Mouse (Mus musculus) intestine, postnatal 0 days (tissue): Measurements from ENCODE around the gene Cntln. TPM values are rescaled to one million over a fixed set of nuclear protein-coding genes. Genes with fewer than 3 reads are reported as not detected.

Experiments used
- ATAC-seq: fragments of 200-750 bp; cut with Nextera tagmentation; 2 replicates; pipeline ENCODE4 v1.8.0; 2017; ENCODE audit warnings: mild to moderate bottlenecking, moderate TSS enrichment, moderate library complexity
- H3K27ac ChIP-seq: fragments of 300-500 bp; sonication (generic); 2 replicates; pipeline ENCODE4 v1.5.1; 2014; ENCODE audit warnings: mild to moderate bottlenecking, low read depth, low read length, moderate library complexity
- H3K27me3 ChIP-seq: fragments of 300-500 bp; sonication (generic); replicated peaks from 2 replicates; pipeline ENCODE4 v1.6.1; 2014; ENCODE audit warnings: low read length, mixed read lengths; ENCODE audit not compliant: control insufficient read depth, insufficient read depth
- H3K36me3 ChIP-seq: fragments of 300-500 bp; sonication (generic); 2 replicates; pipeline ENCODE4 v1.6.1; 2014; ENCODE audit warnings: mild to moderate bottlenecking, moderate library complexity; ENCODE audit not compliant: control insufficient read depth, insufficient read depth
- H3K4me1 ChIP-seq: fragments of 300-500 bp; sonication (generic); replicated peaks from 2 replicates; pipeline ENCODE4 v1.6.1; 2014; ENCODE audit warnings: antibody characterized with exemption, low read length, mixed read lengths; ENCODE audit not compliant: control insufficient read depth, insufficient read depth
- H3K4me2 ChIP-seq: fragments of 300-500 bp; sonication (generic); replicated peaks from 2 replicates; pipeline ENCODE4 v1.6.1; 2014; ENCODE audit warnings: low read depth, mild to moderate bottlenecking, moderate library complexity
- H3K4me3 ChIP-seq: fragments of 300-500 bp; sonication (generic); 2 replicates; pipeline ENCODE4 v1.5.1; 2014; ENCODE audit warnings: low read depth, low read length
- H3K9ac ChIP-seq: fragments of 300-500 bp; sonication (generic); 2 replicates; pipeline ENCODE4 v1.6.1; 2014; ENCODE audit warnings: mild to moderate bottlenecking, low read depth, low read length
- H3K9me3 ChIP-seq: fragments of 300-500 bp; sonication (generic); 2 replicates; pipeline ENCODE4 v1.6.1; 2016; ENCODE audit warnings: mixed run types; ENCODE audit not compliant: control insufficient read depth
- CTCF ChIP-seq: sonication (generic); IDR thresholded peaks from 2 replicates; pipeline ENCODE4 v1.5.1; 2016; ENCODE audit warnings: low read depth, mild to moderate bottlenecking, control low read depth, antibody characterized with exemption, moderate library complexity
- WGBS: fragments of 180-500 bp; shearing (Covaris S2); extraction: QIAGEN DNeasy Blood & Tissue Kit; methylation state at CpG from one replicate; pipeline ENCODE4 v1.1.7; 2014; 5-methylcytosine and 5-hydroxymethylcytosine counted together
- polyA plus RNA-seq: library from polyadenylated mRNA; unstranded; fragments of >200 nt; fragmentation: Nextera tagmentation; extraction: Ambion mirVana; gene quantifications from 2 replicates; pipeline ENCODE4 v1.2.1, GENCODE M21; 2015

The Cntln gene
- polyA plus RNA-seq, 1 experiment from 2014 or later: 4.0 TPM

DNA sequence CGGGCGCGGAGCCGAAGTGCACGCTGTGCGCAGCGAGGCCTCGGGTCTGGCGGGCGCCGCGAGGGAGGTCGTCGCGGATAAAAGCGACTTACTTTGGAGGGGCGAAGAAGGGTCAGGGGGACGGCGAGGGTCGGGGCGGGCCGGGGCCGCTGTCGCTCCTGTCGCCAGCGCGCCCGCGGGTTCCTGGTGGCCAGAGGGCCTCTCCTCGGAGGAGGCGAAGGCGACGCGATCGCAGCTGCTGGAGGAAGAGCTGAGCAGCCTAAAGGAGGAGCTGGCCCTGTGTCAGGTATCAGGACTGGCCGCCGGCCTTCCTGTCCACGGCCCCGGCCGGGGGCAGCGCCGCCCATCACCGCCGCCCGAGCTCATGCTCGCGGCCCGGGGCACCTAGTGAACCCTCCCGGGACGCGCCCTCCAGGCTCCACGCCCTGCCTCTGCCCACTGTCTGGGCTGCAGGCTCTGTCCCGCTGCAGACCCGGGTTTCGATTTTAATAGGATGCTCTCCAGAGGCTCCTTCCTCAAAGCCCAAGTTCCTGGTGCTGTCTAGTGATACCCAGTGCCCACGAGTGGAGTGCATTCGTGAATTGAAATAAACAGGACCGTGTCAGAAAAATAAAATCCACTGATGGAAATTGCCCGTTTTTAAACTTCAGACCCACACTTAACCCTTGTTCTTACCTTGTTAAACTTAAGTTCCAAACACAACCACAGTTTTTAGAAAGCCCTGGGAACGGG, 596 bp downstream of the Cntln start:
- WGBS: 3% methylated on average over 53 of the region's 60 CpGs
- H3K27me3 ChIP-seq: no peaks in the 10 kb centered on the region
- no peaks in the 10 kb centered on the region for H3K9me3 ChIP-seq
- no peaks in the 10 kb centered on the region for H3K4me1 ChIP-seq
- no peaks in the 10 kb centered on the region for H3K36me3 ChIP-seq
- TF ChIP-seq CTCF: no peak
- H3K9ac ChIP-seq: peak overlapping the region; percentile 79
- peak overlapping the region; percentile 74 for H3K4me3 ChIP-seq
- ATAC-seq: peak; percentile 66
- H3K27ac ChIP-seq: peak overlapping the region; percentile 79
- H3K4me2 ChIP-seq: peak overlapping the region; percentile 94

DNA sequence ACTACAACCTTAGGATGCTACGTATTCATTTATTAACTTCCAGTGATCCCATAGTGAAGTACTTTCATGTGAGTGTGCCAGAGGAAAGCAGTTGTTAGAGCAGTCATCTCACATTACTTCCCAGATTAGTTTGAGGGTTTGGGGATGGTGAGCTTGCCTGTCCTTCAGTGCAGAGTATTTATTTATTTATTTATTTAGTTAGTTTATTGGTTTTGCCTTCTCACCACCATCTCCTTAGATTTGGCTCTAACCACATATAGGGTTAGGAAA, 1.1 kb downstream of the Cntln start:
- H3K4me3 ChIP-seq: peak overlapping the region; percentile 74
- ATAC-seq: no peak
- no peak overlapping the region for H3K27ac ChIP-seq

DNA sequence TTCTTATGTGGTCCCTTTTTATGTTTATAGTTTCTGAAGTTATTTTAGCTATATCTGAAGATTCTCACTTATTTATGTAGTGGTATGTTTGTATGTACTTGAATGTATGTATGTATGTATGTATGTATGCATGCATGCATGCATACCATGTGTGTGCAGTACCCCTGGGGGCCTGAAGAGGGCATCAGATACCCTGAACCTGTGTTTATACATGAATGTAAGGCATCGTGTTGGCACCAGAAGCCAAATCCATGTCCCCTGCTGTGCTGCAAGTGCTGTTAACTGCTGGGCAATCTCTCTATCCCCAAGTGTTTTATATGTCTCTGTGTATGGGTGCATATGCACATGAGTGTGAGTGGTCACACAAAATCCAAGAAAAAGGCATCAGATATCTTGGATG, 34.3 kb downstream of the Cntln start:
- WGBS: 94% methylated on average over 1 of the region's 1 CpGs
- no peak for ATAC-seq

More for the DNA sequence above, 1.1 kb downstream of the Cntln start:
- Histone ChIP-seq H3K36me3 (no peaks in the 10 kb centered on the region), H3K27me3 (no peaks in the 10 kb centered on the region), H3K9me3 (no peaks in the 10 kb centered on the region), H3K4me1 (no peaks in the 10 kb centered on the region), H3K9ac (no peak overlapping the region; the same call in 1 of the 2 replicates), H3K4me2 (peak overlapping the region; percentile 94)
- TF ChIP-seq CTCF: no peak
- 45% methylated on average over 1 of the region's 1 CpGs for WGBS

DNA sequence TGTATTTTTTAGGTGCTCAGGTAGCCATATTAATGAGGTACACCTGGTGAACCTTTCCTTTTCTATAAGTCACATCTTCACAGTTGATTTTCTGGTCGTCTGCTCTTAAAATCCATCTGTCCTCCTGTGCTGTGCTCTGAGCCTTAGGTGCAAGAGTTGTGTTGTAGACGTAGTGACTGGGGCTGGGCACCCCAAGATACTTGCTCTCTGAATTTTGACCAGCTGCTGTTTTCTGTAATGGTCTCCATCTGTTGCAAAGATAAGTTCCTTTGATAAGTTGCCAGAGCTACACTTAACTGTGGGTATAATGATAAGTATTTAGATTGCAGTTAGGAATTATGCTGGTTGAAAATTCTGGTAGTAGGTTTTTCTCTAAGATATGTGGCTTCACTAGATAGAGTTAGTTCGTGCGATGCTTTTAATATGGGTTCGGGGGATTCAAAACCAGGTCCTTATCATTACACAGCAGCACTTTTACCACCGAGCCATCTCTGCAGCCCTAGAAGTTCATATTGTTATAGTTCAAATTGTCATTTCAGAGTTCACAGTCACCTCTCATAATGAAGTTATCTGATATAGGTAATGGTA, 50.3 kb downstream of the Cntln start:
- H3K9me3 ChIP-seq: no peaks in the 10 kb centered on the region
- no peaks in the 10 kb centered on the region for H3K36me3 ChIP-seq
- no peak overlapping the region for H3K4me2 ChIP-seq
- H3K27ac ChIP-seq: no peak overlapping the region
- H3K9ac ChIP-seq: no peak overlapping the region
- no peaks in the 10 kb centered on the region for H3K27me3 ChIP-seq
- no peak overlapping the region for H3K4me3 ChIP-seq
- no peak for ATAC-seq
- TF ChIP-seq CTCF: no peak
- WGBS: 93% methylated on average over 6 of the region's 6 CpGs
- no peaks in the 10 kb centered on the region for H3K4me1 ChIP-seq

More for the DNA sequence above, 34.3 kb downstream of the Cntln start:
- no peak overlapping the region for H3K9ac ChIP-seq
- H3K4me2 ChIP-seq: no peak overlapping the region
- H3K4me3 ChIP-seq: no peak overlapping the region
- no peak overlapping the region for H3K27ac ChIP-seq
- H3K36me3 ChIP-seq: no peaks in the 10 kb centered on the region
- no peaks in the 10 kb centered on the region for H3K9me3 ChIP-seq
- no peaks in the 10 kb centered on the region for H3K27me3 ChIP-seq
- no peaks in the 10 kb centered on the region for H3K4me1 ChIP-seq
- TF ChIP-seq CTCF: no peak

DNA sequence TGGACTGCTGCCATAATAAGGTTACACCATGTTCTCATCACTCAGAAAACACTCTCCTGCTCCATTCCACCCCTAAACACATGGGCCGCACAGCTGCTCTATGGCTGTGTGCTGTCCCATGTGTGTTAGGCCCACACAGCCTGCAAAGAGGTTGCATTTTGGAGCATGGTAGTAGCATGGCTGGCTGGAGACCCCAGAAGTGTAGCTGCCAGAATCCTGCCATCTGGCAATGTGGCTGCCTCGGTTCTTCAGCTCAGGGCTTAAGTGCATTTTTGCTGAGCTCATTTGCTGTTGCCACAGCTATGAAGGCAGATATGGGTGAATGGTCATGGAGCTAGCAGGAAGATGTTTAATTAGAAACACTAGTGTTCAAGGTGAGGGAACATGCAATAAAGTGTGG, 58.0 kb downstream of the Cntln start:
- H3K9me3 ChIP-seq: no peaks in the 10 kb centered on the region
- H3K27me3 ChIP-seq: no peaks in the 10 kb centered on the region
- H3K27ac ChIP-seq: no peak overlapping the region
- H3K4me3 ChIP-seq: no peak overlapping the region
- H3K4me2 ChIP-seq: no peak overlapping the region
- no peaks in the 10 kb centered on the region for H3K4me1 ChIP-seq
- no peak for TF ChIP-seq CTCF
- ATAC-seq: no peak
- WGBS: 76% methylated on average over 2 of the region's 2 CpGs
- no peak overlapping the region for H3K9ac ChIP-seq
- no peaks in the 10 kb centered on the region for H3K36me3 ChIP-seq

DNA sequence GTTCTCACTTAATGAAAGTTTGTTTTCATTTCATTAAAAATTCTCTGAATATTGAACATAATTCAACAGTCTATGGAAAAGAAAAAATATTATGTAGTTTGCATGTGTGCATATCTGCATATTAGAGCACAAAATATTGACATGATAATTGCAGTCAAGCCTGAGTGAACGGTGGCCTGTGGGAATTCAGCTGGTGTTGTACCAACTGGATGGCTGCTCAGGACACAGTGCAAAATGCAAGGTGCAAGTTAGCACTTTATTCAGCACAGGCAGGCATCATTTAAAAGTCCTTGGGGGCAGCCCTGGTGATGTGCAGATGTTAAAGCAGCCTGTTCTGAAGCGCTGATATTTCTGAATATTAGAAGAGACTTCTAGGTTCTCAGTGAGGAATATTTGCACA, 58.5 kb downstream of the Cntln start:
- 85% methylated on average over 2 of the region's 2 CpGs for WGBS

More for the DNA sequence above, 58.5 kb downstream of the Cntln start:
- no peak overlapping the region for H3K27ac ChIP-seq
- no peak overlapping the region for H3K4me3 ChIP-seq
- no peak overlapping the region for H3K9ac ChIP-seq
- H3K36me3 ChIP-seq: no peaks in the 10 kb centered on the region
- no peaks in the 10 kb centered on the region for H3K9me3 ChIP-seq
- ATAC-seq: no peak
- TF ChIP-seq CTCF: no peak
- H3K4me2 ChIP-seq: no peak overlapping the region
- H3K4me1 ChIP-seq: no peaks in the 10 kb centered on the region
- H3K27me3 ChIP-seq: no peaks in the 10 kb centered on the region
